Mouse (Mus musculus): ENCODE results near the gene Pikfyve. TPM values are rescaled to one million over a fixed set of nuclear protein-coding genes. Genes with fewer than 3 reads are reported as not detected.
A peak's percentile ranks its signal among the peaks of the same experiment; 100 is the strongest.

Pikfyve gene
- polyA plus RNA-seq, 1 experiment = 4.7 TPM

GRCm38 (mm10) chr1:65282766-65283165 lies 96.3 kb downstream of the Pikfyve start:
- H3K36me3 ChIP-seq (ENCODE audit: control insufficient read depth, insufficient read depth, low read length) = no peaks in the 10 kb centered on the region; the same call in none of the 2 replicates
- no peaks in the 10 kb centered on the region for H3K4me1 ChIP-seq (ENCODE audit: control insufficient read depth, insufficient read depth, insufficient read length)
- H3K27me3 ChIP-seq (ENCODE audit: control insufficient read depth, insufficient read depth, low read length) = no peaks in the 10 kb centered on the region
- H3K27ac ChIP-seq (ENCODE audit: insufficient read depth, low read length) = no peak overlapping the region
- 16% methylated on average over 6 of the region's 6 CpGs for WGBS
- no peak overlapping the region for H3K4me3 ChIP-seq (ENCODE audit: extremely low read depth, insufficient read depth, insufficient read length)
- TF ChIP-seq POLR2A (IDR thresholded peaks at IDR 0.05; ENCODE audit: low read depth, low read length) (no peak), CTCF (IDR thresholded peaks at IDR 0.05; ENCODE audit: extremely low read depth, insufficient read depth, insufficient read length, insufficient replicate concordance) (no peak; the same call in 1 of the 2 replicates)
- DNase-seq (ENCODE audit: low read depth in 1 of 2, low spot score in 2 of 2) = peak in 1 of 2 experiments; percentile 24

- 0 out of 2 replicates have a peak, but pooled peaks cover 1% of the 10 kb centered on the region for H3K27me3 ChIP-seq (ENCODE audit: control insufficient read depth, insufficient read depth, low read length)
- 85% methylated on average over 3 of the region's 3 CpGs for WGBS
- no peak for TF ChIP-seq CTCF (IDR thresholded peaks at IDR 0.05; ENCODE audit: extremely low read depth, insufficient read depth, insufficient read length, insufficient replicate concordance)
- TF ChIP-seq POLR2A (IDR thresholded peaks at IDR 0.05; ENCODE audit: low read depth, low read length) = no peak
- H3K4me1 ChIP-seq (ENCODE audit: control insufficient read depth, insufficient read depth, insufficient read length) = no peaks in the 10 kb centered on the region
- DNase-seq (ENCODE audit: low read depth in 1 of 2, low spot score in 2 of 2) = no peak
- no peaks in the 10 kb centered on the region for H3K36me3 ChIP-seq (ENCODE audit: control insufficient read depth, insufficient read depth, low read length)
- H3K4me3 ChIP-seq (ENCODE audit: extremely low read depth, insufficient read depth, insufficient read length) = no peak overlapping the region
- H3K27ac ChIP-seq (ENCODE audit: insufficient read depth, low read length) = no peak overlapping the region
These were observed 122.0 kb downstream of the Pikfyve start for GRCm38 (mm10) chr1:65308476-65308875.

- H3K4me1 ChIP-seq (ENCODE audit: control insufficient read depth, insufficient read depth, insufficient read length) = no peaks in the 10 kb centered on the region
- DNase-seq (ENCODE audit: low read depth in 1 of 2, low spot score in 2 of 2) = no peak
- 7% methylated on average over 29 of the region's 29 CpGs for WGBS
- no peak overlapping the region for H3K4me3 ChIP-seq (ENCODE audit: extremely low read depth, insufficient read depth, insufficient read length)
- H3K27ac ChIP-seq (ENCODE audit: insufficient read depth, low read length) = no peak overlapping the region
- H3K36me3 ChIP-seq (ENCODE audit: control insufficient read depth, insufficient read depth, low read length) = no peaks in the 10 kb centered on the region
- TF ChIP-seq POLR2A (IDR thresholded peaks at IDR 0.05; ENCODE audit: low read depth, low read length) (no peak), CTCF (IDR thresholded peaks at IDR 0.05; ENCODE audit: extremely low read depth, insufficient read depth, insufficient read length, insufficient replicate concordance) (no peak)
- H3K27me3 ChIP-seq (ENCODE audit: control insufficient read depth, insufficient read depth, low read length) = 0 out of 2 replicates have a peak, but pooled peaks cover 1% of the 10 kb centered on the region
These were observed 124.9 kb downstream of the Pikfyve start for GRCm38 (mm10) chr1:65311214-65311933.

- no peak for TF ChIP-seq CTCF (IDR thresholded peaks at IDR 0.05; ENCODE audit: extremely low read depth, insufficient read depth, insufficient read length, insufficient replicate concordance)
- no peak for TF ChIP-seq POLR2A (IDR thresholded peaks at IDR 0.05; ENCODE audit: low read depth, low read length)
- H3K27me3 ChIP-seq (ENCODE audit: control insufficient read depth, insufficient read depth, low read length) = 0 out of 2 replicates have a peak, but pooled peaks cover 1% of the 10 kb centered on the region
- H3K36me3 ChIP-seq (ENCODE audit: control insufficient read depth, insufficient read depth, low read length) = no peaks in the 10 kb centered on the region
- H3K4me1 ChIP-seq (ENCODE audit: control insufficient read depth, insufficient read depth, insufficient read length) = no peaks in the 10 kb centered on the region
- H3K4me3 ChIP-seq (ENCODE audit: extremely low read depth, insufficient read depth, insufficient read length) = no peak overlapping the region
- 12% methylated on average over 7 of the region's 7 CpGs for WGBS
- no peak overlapping the region for H3K27ac ChIP-seq (ENCODE audit: insufficient read depth, low read length)
- no peak for DNase-seq (ENCODE audit: low read depth in 1 of 2, low spot score in 2 of 2)
These were observed 125.6 kb downstream of the Pikfyve start for GRCm38 (mm10) chr1:65312118-65312517.

- WGBS = 65% methylated on average over 2 of the region's 2 CpGs
- DNase-seq (ENCODE audit: low read depth in 1 of 2, low spot score in 2 of 2) = no peak
- no peaks in the 10 kb centered on the region for H3K4me1 ChIP-seq (ENCODE audit: control insufficient read depth, insufficient read depth, insufficient read length)
These were observed 126.4 kb downstream of the Pikfyve start for GRCm38 (mm10) chr1:65312896-65313295.

GRCm38 (mm10) chr1:65314054-65315021 lies 127.9 kb downstream of the Pikfyve start:
- no peak overlapping the region for H3K27ac ChIP-seq (ENCODE audit: insufficient read depth, low read length)
- WGBS = 67% methylated on average over 13 of the region's 13 CpGs
- no peak overlapping the region for H3K4me3 ChIP-seq (ENCODE audit: extremely low read depth, insufficient read depth, insufficient read length)
- no peaks in the 10 kb centered on the region for H3K4me1 ChIP-seq (ENCODE audit: control insufficient read depth, insufficient read depth, insufficient read length)
- H3K36me3 ChIP-seq (ENCODE audit: control insufficient read depth, insufficient read depth, low read length) = no peaks in the 10 kb centered on the region
- DNase-seq (ENCODE audit: low read depth in 1 of 2, low spot score in 2 of 2) = no peak
- TF ChIP-seq CTCF (IDR thresholded peaks at IDR 0.05; ENCODE audit: extremely low read depth, insufficient read depth, insufficient read length, insufficient replicate concordance) = no peak
- no peak for TF ChIP-seq POLR2A (IDR thresholded peaks at IDR 0.05; ENCODE audit: low read depth, low read length)
- 0 out of 2 replicates have a peak, but pooled peaks cover 1% of the 10 kb centered on the region for H3K27me3 ChIP-seq (ENCODE audit: control insufficient read depth, insufficient read depth, low read length)

More at GRCm38 (mm10) chr1:65312896-65313295, 126.4 kb downstream of the Pikfyve start:
- 0 out of 2 replicates have a peak, but pooled peaks cover 1% of the 10 kb centered on the region for H3K27me3 ChIP-seq (ENCODE audit: control insufficient read depth, insufficient read depth, low read length)
- no peaks in the 10 kb centered on the region for H3K36me3 ChIP-seq (ENCODE audit: control insufficient read depth, insufficient read depth, low read length)
- TF ChIP-seq POLR2A (IDR thresholded peaks at IDR 0.05; ENCODE audit: low read depth, low read length) = no peak
- H3K4me3 ChIP-seq (ENCODE audit: extremely low read depth, insufficient read depth, insufficient read length) = no peak overlapping the region
- no peak overlapping the region for H3K27ac ChIP-seq (ENCODE audit: insufficient read depth, low read length)
